Mouse (Mus musculus) forebrain, postnatal 0 days (tissue): ENCODE results near the gene Igsf11. TPM values are rescaled to one million over a fixed set of nuclear protein-coding genes. Genes with fewer than 3 reads are reported as not detected.

Experiments
- ATAC-seq: fragments of 200-750 bp; cut with Nextera tagmentation; 2 replicates; pipeline ENCODE4 v1.8.0; 2017; ENCODE audit warnings: mild to moderate bottlenecking, moderate library complexity
- DNase-seq: peaks from one replicate; pipeline ENCODE4 v3.0.0-alpha.2; 2015
- H3K27ac ChIP-seq: fragments of 300-500 bp; sonication (generic); 2 replicates; pipeline ENCODE4 v1.5.1; 2014; ENCODE audit warnings: low read depth, mild to moderate bottlenecking, antibody characterized with exemption, low read length, moderate library complexity, mixed read lengths
- H3K27me3 ChIP-seq: fragments of 300-500 bp; sonication (generic); 2 replicates; pipeline ENCODE4 v1.6.1; 2014; ENCODE audit warnings: mild to moderate bottlenecking, low read length, mixed read lengths; ENCODE audit not compliant: insufficient read depth
- H3K36me3 ChIP-seq: fragments of 300-500 bp; sonication (generic); 2 replicates; pipeline ENCODE4 v1.6.1; 2014; ENCODE audit warnings: mild to moderate bottlenecking, moderate library complexity; ENCODE audit not compliant: insufficient read depth
- H3K4me1 ChIP-seq: fragments of 300-500 bp; sonication (generic); 2 replicates; pipeline ENCODE4 v1.6.1; 2014; ENCODE audit warnings: antibody characterized with exemption; ENCODE audit not compliant: insufficient read depth
- H3K4me2 ChIP-seq: fragments of 300-500 bp; sonication (generic); 2 replicates; pipeline ENCODE4 v1.6.1; 2014; ENCODE audit warnings: low read depth, mild to moderate bottlenecking, moderate library complexity
- H3K4me3 ChIP-seq: fragments of 300-500 bp; sonication (generic); 2 replicates; pipeline ENCODE4 v1.5.1; 2014; ENCODE audit warnings: low read depth, low read length, mixed read lengths
- H3K9ac ChIP-seq: fragments of 300-500 bp; sonication (generic); 2 replicates; pipeline ENCODE4 v1.6.1; 2014; ENCODE audit warnings: mild to moderate bottlenecking
- H3K9me3 ChIP-seq: fragments of 300-500 bp; sonication (generic); 2 replicates; pipeline ENCODE4 v1.6.1; 2016; ENCODE audit warnings: low read length
- CTCF ChIP-seq: sonication (generic); IDR thresholded peaks from 2 replicates; pipeline ENCODE4 v1.5.1; 2016; ENCODE audit warnings: antibody characterized with exemption, control low read depth, low read depth
- WGBS: fragments of 180-500 bp; shearing (Covaris S2); extraction: QIAGEN DNeasy Blood & Tissue Kit; methylation state at CpG from one replicate; pipeline ENCODE4 v1.1.7; 2014; 5-methylcytosine and 5-hydroxymethylcytosine counted together
- polyA plus RNA-seq: library from polyadenylated mRNA; unstranded; fragments of >200 nt; fragmentation: Nextera tagmentation; extraction: Ambion mirVana; gene quantifications from 2 replicates; pipeline ENCODE4 v1.2.1, GENCODE M21; 2015
- total RNA-seq: library from RNA; depleted of rRNA; stranded (reverse); fragments of >200 nt; gene quantifications from 2 replicates; pipeline ENCODE4 v1.2.3, GENCODE M21; 2014

Igsf11 gene
- total and polyA plus RNA-seq, 2 experiments from 2014 or later = 2.6 to 12.2 TPM

DNA sequence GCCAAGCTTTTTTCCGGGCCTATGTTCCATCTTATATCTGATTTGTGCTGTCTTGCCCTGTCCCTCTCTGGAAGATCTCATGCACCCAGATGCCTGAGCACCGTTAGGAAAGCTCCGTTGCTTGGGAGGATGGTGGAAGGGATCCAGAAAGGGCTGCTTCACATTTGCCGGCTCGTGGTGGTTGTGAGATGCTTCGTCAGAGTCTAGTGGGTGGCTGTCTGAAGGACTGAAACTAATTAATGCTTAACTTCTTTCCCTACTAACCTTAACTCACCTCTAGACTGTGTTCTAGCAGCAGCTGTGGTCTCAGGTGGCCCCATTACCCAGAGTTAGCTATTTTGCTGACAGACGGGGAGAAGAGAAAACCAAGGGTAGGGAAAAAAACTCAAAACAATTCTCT, 54.0 kb downstream of the Igsf11 start:
- 42% methylated on average over 7 of the region's 7 CpGs for WGBS
- H3K27me3 ChIP-seq = no peaks in the 10 kb centered on the region
- no peak overlapping the region for H3K4me2 ChIP-seq
- TF ChIP-seq CTCF = no peak
- 0 out of 2 replicates have a peak, but pooled peaks have one; percentile 16 for ATAC-seq
- 0 out of 2 replicates have a peak overlapping the region, but pooled peaks have one; percentile 29 for H3K27ac ChIP-seq
- H3K4me3 ChIP-seq = no peak overlapping the region
- no peaks in the 10 kb centered on the region for H3K9me3 ChIP-seq
- H3K9ac ChIP-seq = no peak overlapping the region
- 0 out of 2 replicates have a peak, but pooled peaks cover 9% of the 10 kb centered on the region for H3K4me1 ChIP-seq
- no peak for DNase-seq
- H3K36me3 ChIP-seq = no peaks in the 10 kb centered on the region

DNA sequence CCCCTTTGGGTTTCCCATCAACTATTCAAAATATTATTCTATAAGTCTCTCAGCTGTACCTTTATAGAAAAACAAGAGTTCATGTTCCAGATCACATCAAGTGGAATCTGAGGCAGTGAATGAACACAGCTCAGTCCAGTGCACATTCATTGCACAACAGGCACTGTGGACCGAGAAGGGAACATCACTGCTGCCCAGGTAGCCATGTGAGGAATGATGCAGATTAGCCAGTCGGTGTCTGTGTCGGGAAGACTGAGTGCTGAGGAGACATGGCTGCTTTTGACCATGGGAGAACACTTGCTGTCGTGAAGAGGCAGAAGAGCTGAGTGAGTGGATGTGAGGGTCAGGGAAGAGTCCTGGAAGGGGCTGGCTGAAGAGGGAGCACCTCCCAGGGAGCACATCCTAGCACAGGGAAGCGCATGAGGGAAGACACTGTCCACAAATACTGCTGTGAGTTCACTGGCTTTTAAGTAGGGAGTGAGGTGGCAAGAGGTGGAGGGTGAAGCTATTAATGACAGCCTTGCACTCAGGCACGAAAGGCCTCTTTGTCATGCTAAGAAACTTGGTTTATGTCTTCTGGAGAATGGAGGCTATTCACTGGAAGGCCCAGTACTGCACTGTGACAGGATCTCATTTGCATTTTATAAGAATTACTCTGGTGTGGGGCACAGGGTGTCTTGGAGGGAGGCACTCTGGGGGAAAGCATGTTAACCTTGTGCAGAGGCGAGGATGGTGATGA, 54.8 kb downstream of the Igsf11 start:
- Histone ChIP-seq H3K27ac (no peak overlapping the region), H3K36me3 (no peaks in the 10 kb centered on the region), H3K4me3 (no peak overlapping the region), H3K4me1 (0 out of 2 replicates have a peak, but pooled peaks cover 9% of the 10 kb centered on the region), H3K4me2 (no peak overlapping the region), H3K9ac (no peak overlapping the region), H3K9me3 (no peaks in the 10 kb centered on the region), H3K27me3 (no peaks in the 10 kb centered on the region)
- peak; percentile 64 for ATAC-seq
- WGBS = 47% methylated on average over 7 of the region's 7 CpGs
- no peak for TF ChIP-seq CTCF
- DNase-seq = no peak

DNA sequence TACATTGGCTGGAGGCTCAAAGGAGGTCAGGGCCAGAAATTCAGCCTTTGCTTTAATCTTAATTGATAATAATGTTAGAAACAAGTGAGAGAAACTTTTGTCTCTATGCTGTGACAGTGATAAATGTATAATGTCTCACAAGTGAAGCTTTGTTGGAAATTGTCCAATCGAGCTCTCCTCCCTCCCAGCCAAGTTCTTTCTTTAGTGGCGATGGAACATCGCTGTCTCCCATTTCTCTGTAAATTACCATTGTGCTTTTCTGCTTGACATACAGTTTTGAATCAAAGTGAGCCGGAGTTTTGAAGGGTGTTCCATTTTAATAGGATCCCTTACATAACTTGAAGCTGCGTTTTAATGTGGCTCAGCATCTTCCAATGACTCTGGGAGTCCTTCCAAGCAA, 56.0 kb downstream of the Igsf11 start:
- Histone ChIP-seq H3K27ac (no peak overlapping the region), H3K4me1 (0 out of 2 replicates have a peak, but pooled peaks cover 9% of the 10 kb centered on the region), H3K4me2 (no peak overlapping the region), H3K36me3 (no peaks in the 10 kb centered on the region), H3K9me3 (no peaks in the 10 kb centered on the region), H3K27me3 (no peaks in the 10 kb centered on the region), H3K9ac (no peak overlapping the region), H3K4me3 (no peak overlapping the region)
- ATAC-seq = no peak
- DNase-seq = no peak
- TF ChIP-seq CTCF = no peak
- 25% methylated on average over 5 of the region's 5 CpGs for WGBS

DNA sequence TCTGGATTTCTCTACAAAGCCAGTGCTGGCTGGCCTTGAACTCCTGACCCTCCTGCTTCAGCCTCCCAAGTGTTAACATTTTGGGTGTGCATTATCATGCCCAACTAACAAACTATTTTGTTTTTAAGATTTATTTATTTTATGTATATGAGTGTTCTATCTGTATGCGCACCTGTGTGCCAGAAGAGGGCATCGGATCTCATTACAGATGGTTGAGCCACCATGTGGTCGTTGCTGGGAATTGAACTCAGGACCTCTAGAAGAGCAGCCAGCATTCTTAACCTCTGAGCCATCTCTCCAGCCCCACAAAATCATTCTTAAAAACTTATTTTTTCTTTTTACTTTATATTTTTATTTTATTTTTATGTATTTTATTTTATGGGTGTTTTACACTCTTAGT, 60.4 kb downstream of the Igsf11 start:
- no peak overlapping the region for H3K4me2 ChIP-seq
- H3K27me3 ChIP-seq = no peaks in the 10 kb centered on the region
- ATAC-seq = no peak
- TF ChIP-seq CTCF = peak; percentile 41; the same call in 1 of the 2 replicates
- H3K36me3 ChIP-seq = no peaks in the 10 kb centered on the region
- WGBS = over 99% methylated on average over 3 of the region's 3 CpGs
- no peak overlapping the region for H3K9ac ChIP-seq
- 0 out of 2 replicates have a peak, but pooled peaks cover 5% of the 10 kb centered on the region for H3K4me1 ChIP-seq
- no peak overlapping the region for H3K27ac ChIP-seq
- no peak overlapping the region for H3K4me3 ChIP-seq
- H3K9me3 ChIP-seq = no peaks in the 10 kb centered on the region
- no peak for DNase-seq

DNA sequence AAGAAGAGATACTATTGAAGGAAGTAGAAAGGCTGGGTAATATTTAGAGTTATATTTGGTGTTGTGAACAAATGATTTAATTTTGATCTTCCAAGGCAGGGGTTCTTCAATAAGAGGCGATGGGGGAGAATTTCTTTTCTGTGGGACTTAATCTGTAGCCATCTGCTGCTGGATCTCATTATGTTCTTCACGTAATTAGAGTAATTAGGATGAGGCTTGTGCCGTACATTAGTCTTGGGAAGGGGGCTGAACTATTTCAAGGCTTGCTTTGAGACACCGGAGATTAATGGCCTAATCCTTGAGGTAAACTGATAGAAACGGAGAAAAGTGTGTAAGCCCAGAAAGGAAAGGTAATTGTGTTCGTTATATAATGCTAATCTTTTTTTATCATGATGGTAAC, 61.4 kb downstream of the Igsf11 start:
- no peaks in the 10 kb centered on the region for H3K9me3 ChIP-seq
- no peak overlapping the region for H3K27ac ChIP-seq
- H3K4me2 ChIP-seq = no peak overlapping the region
- peaks cover 5% of the 10 kb centered on the region; the same call in 1 of the 2 replicates for H3K4me1 ChIP-seq
- WGBS = 20% methylated on average over 6 of the region's 6 CpGs
- no peak for ATAC-seq
- no peak overlapping the region for H3K9ac ChIP-seq
- DNase-seq = no peak
- H3K4me3 ChIP-seq = no peak overlapping the region
- TF ChIP-seq CTCF = no peak
- H3K36me3 ChIP-seq = no peaks in the 10 kb centered on the region
- H3K27me3 ChIP-seq = no peaks in the 10 kb centered on the region

DNA sequence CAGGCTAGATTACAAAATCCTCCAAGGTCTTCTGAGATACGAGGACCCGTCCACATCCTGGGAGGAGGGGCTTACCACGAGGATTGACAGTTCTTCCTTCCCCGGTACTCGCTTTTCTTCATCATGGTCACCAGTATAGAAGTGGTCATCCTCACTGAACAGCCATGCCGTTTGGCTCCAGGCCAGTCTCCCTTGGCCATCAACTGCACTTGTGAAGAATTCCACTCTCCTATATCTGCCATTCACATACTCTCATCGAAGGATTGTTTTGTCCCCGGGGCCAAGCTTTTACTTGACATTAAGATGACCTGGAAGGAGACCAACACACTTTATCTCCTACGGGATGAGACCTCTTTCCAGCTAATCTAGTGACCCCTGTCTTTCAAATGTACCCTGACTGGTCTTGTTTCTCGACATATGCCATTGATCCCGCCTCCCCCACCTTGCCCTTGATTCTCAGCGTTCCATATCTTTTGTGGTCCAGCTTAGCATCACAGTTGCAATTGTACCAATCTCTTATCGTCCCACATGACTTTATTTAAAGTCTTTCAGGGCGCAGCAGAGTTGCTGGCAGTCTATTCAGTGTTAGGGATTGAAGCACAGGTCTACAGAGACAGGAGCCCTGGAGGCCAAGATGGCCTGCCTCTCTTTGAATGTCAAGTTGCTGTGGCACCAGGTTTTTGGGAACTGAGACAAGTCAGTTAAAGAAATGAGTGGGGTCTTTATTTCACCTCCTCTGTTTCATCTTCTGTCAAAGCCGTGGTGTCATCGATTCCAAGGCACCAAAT, 62.2 kb downstream of the Igsf11 start:
- ATAC-seq (peak; percentile 42), DNase-seq (peak; percentile 47)
- peak overlapping the region; percentile 45; the same call in 1 of the 2 replicates for H3K27ac ChIP-seq
- TF ChIP-seq CTCF = no peak
- H3K36me3 ChIP-seq = no peaks in the 10 kb centered on the region
- H3K9ac ChIP-seq = no peak overlapping the region
- no peaks in the 10 kb centered on the region for H3K27me3 ChIP-seq
- no peak overlapping the region for H3K4me2 ChIP-seq
- H3K4me1 ChIP-seq = peaks cover 5% of the 10 kb centered on the region; the same call in 1 of the 2 replicates
- H3K9me3 ChIP-seq = no peaks in the 10 kb centered on the region
- 62% methylated on average over 16 of the region's 16 CpGs for WGBS
- H3K4me3 ChIP-seq = no peak overlapping the region

DNA sequence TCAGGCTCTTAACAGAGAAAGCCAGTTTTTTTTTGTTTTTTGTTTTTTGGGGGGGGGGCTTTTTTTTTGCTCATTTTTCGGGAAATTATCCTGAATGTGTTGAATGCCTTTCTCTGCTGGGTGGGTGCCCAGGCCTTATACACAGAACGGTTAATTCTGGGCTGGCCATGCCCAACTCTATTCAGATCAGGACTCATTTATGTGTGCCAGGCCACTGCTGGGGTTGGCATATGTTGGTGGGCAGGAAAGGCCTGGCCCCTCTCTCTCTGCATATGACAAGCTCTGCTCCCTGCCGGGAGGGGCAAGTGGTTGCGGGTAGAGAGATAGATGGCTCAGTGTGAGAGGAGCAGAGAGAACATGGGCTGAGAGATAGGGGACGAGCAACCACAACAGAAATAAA, 62.8 kb downstream of the Igsf11 start:
- Histone ChIP-seq H3K4me3 (no peak overlapping the region), H3K36me3 (no peaks in the 10 kb centered on the region), H3K9me3 (no peaks in the 10 kb centered on the region), H3K9ac (no peak overlapping the region), H3K4me1 (peaks cover 5% of the 10 kb centered on the region; the same call in 1 of the 2 replicates), H3K27me3 (no peaks in the 10 kb centered on the region), H3K4me2 (no peak overlapping the region), H3K27ac (0 out of 2 replicates have a peak overlapping the region, but pooled peaks have one; percentile 45)
- ATAC-seq = peak; percentile 94
- TF ChIP-seq CTCF = no peak
- WGBS = 31% methylated on average over 5 of the region's 5 CpGs
- DNase-seq = peak; percentile 73
